Mouse (Mus musculus): ENCODE data around the gene Gm15056. TPM values are rescaled to one million over a fixed set of nuclear protein-coding genes. Genes with fewer than 3 reads are reported as not detected.

Gene Gm15056
- not detected for total RNA-seq (2021)
- long read RNA-seq, experiment 1 = 0 reads
- long read RNA-seq, experiment 2 = 0 reads

- intact Hi-C loops (cut with DNase I) = no loop called here
- TF ChIP-seq CTCF (IDR thresholded peaks at IDR 0.05) = no peak
- Histone ChIP-seq H3K27ac (no peak within 1 kb of the TSS), H3K4me3 (no peak within 1 kb of the TSS)
- no peak for DNase-seq
Observed at GRCm38 (mm10) chr8:20902527-20902926, at the start of gene Gm15056. Gm15056 (minus strand) TSS chr8:20902627.

GRCm38 (mm10) chr8:20944610-20945009 lies 42.2 kb upstream of the Gm15056 start, which contains the start of gene AY761185:
AY761185 (minus strand) TSS chr8:20944710.
- intact Hi-C loops (cut with DNase I) = no loop called here
- H3K27ac ChIP-seq = no peak within 1 kb of the TSS
- no peak for TF ChIP-seq CTCF (IDR thresholded peaks at IDR 0.05)
- no peak for DNase-seq
- H3K4me3 ChIP-seq = no peak within 1 kb of the TSS

GRCm38 (mm10) chr8:20921971-20922370 lies 19.5 kb upstream of the Gm15056 start, which contains the start of gene Gm6040:
Gm6040 (minus strand) TSS chr8:20922071.
- no peak within 1 kb of the TSS for H3K4me3 ChIP-seq
- DNase-seq = no peak
- no peak within 1 kb of the TSS for H3K27ac ChIP-seq
- no peak for TF ChIP-seq CTCF (IDR thresholded peaks at IDR 0.05)
- intact Hi-C loops (cut with DNase I) = no loop called here

GRCm38 (mm10) chr8:20912288-20912687 lies 9.9 kb upstream of the Gm15056 start:
- H3K27ac ChIP-seq = no peak overlapping the region
- TF ChIP-seq CTCF (IDR thresholded peaks at IDR 0.05) = no peak
- no peak for DNase-seq
- intact Hi-C loops (cut with DNase I) = no loop called here
- H3K4me3 ChIP-seq = no peak overlapping the region

GRCm38 (mm10) chr8:20908256-20908655 lies 5.8 kb upstream of the Gm15056 start:
- intact Hi-C loops (cut with DNase I) = no loop called here
- DNase-seq = no peak
- TF ChIP-seq CTCF (IDR thresholded peaks at IDR 0.05) = no peak
- Histone ChIP-seq H3K27ac (no peak overlapping the region), H3K4me3 (no peak overlapping the region)

- DNase-seq = no peak
- Histone ChIP-seq H3K27ac (no peak overlapping the region), H3K4me3 (no peak overlapping the region)
- intact Hi-C loops (cut with DNase I) = no loop called here
- TF ChIP-seq CTCF (IDR thresholded peaks at IDR 0.05) = no peak
Observed at GRCm38 (mm10) chr8:20907119-20907518, 4.7 kb upstream of the Gm15056 start.

GRCm38 (mm10) chr8:20892369-20892768 lies 10.1 kb downstream of the Gm15056 start, which contains the start of gene Defb33:
Defb33 (plus strand) TSS chr8:20892669.
- intact Hi-C loops (cut with DNase I) = no loop called here
- TF ChIP-seq CTCF (IDR thresholded peaks at IDR 0.05) = no peak
- Histone ChIP-seq H3K27ac (no peak within 1 kb of the TSS), H3K4me3 (no peak within 1 kb of the TSS)
- no peak for DNase-seq

- H3K27ac ChIP-seq = no peak overlapping the region
- DNase-seq = no peak
- H3K4me3 ChIP-seq = no peak overlapping the region
- no peak for TF ChIP-seq CTCF (IDR thresholded peaks at IDR 0.05)
- intact Hi-C loops (cut with DNase I) = loop anchor here (10.0 kb wide), 1 partner anchor 1390 kb away; no protein-coding TSS in a partner anchor
Observed at GRCm38 (mm10) chr8:20874608-20875007, 27.8 kb downstream of the Gm15056 start.

Other genes starting within 250 kb of the Gm15056 start
- not detected for gene Defb33, start 10.0 kb downstream of the Gm15056 start, total RNA-seq (2021)
- not detected for gene Gm6040, start 19.4 kb upstream of the Gm15056 start, total RNA-seq (2021)
- gene AY761185, start 42.1 kb upstream of the Gm15056 start, total RNA-seq (2021) = not detected
- gene Defa21, start 122.9 kb upstream of the Gm15056 start, total RNA-seq (2021) = not detected
- not detected for gene Defa23, start 152.4 kb upstream of the Gm15056 start, total RNA-seq (2021)
- not detected for gene Defa35, start 162.4 kb upstream of the Gm15056 start, total RNA-seq (2021)
- gene Defa25, start 181.8 kb upstream of the Gm15056 start, total RNA-seq (2021) = not detected
- not detected for gene Gm14851, start 193.4 kb upstream of the Gm15056 start, total RNA-seq (2021)
- gene Defa30, start 232.0 kb upstream of the Gm15056 start, total RNA-seq (2021) = not detected

Measured in gastrocnemius, adult 2 months (tissue).